Mouse (Mus musculus) embryonic facial prominence, embryonic 14.5 days (tissue): Measurements from ENCODE around the gene Lalba. TPM values are rescaled to one million over a fixed set of nuclear protein-coding genes. Genes with fewer than 3 reads are reported as not detected.
A peak's percentile ranks its signal among the peaks of the same experiment; 100 is the strongest.
"Not testable (repeated sequence)": the region's sequence is repeated elsewhere in the genome, so short reads cannot be mapped to it uniquely, and the experiment has no call there.

Source experiments
- ATAC-seq: fragments of 200-750 bp; cut with Nextera tagmentation; 2 replicates; pipeline ENCODE4 v1.8.0; 2017; ENCODE audit warnings: low read depth, moderate number of reproducible peaks, moderate TSS enrichment
- DNase-seq: peaks from one replicate; pipeline ENCODE4 v3.0.0-alpha.2; 2015; ENCODE audit warnings: low spot score
- H3K27ac ChIP-seq: fragments of 300-500 bp; sonication (generic); replicated peaks from 2 replicates; pipeline ENCODE4 v1.5.1; 2014; ENCODE audit warnings: low read depth, mild to moderate bottlenecking, low read length, moderate library complexity
- H3K27me3 ChIP-seq: fragments of 300-500 bp; sonication (generic); replicated peaks from 2 replicates; pipeline ENCODE4 v1.6.1; 2014; ENCODE audit warnings: low read length; ENCODE audit not compliant: control insufficient read depth, insufficient read depth
- H3K36me3 ChIP-seq: fragments of 300-500 bp; sonication (generic); 2 replicates; pipeline ENCODE4 v1.6.1; 2014; ENCODE audit warnings: low read length, mixed read lengths; ENCODE audit not compliant: control insufficient read depth, insufficient read depth
- H3K4me1 ChIP-seq: fragments of 300-500 bp; sonication (generic); 2 replicates; pipeline ENCODE4 v1.6.1; 2014; ENCODE audit warnings: antibody characterized with exemption, low read length; ENCODE audit not compliant: control insufficient read depth, insufficient read depth
- H3K4me2 ChIP-seq: fragments of 300-500 bp; sonication (generic); 2 replicates; pipeline ENCODE4 v1.6.1; 2014; ENCODE audit warnings: low read depth, mild to moderate bottlenecking, low read length, moderate library complexity, mixed read lengths
- H3K4me3 ChIP-seq: fragments of 300-500 bp; sonication (generic); 2 replicates; pipeline ENCODE4 v1.5.1; 2014; ENCODE audit warnings: low read depth, mild to moderate bottlenecking, low read length
- H3K9ac ChIP-seq: fragments of 300-500 bp; sonication (generic); 2 replicates; pipeline ENCODE4 v1.6.1; 2014; ENCODE audit warnings: low read depth, mild to moderate bottlenecking, low read length, moderate library complexity, mixed read lengths
- H3K9me3 ChIP-seq: fragments of 300-500 bp; sonication (generic); 2 replicates; pipeline ENCODE4 v1.6.1; 2016; ENCODE audit warnings: low read length; ENCODE audit not compliant: control insufficient read depth
- WGBS: fragments of 180-500 bp; shearing (Covaris S2); extraction: QIAGEN DNeasy Blood & Tissue Kit; methylation state at CpG from one replicate; pipeline ENCODE4 v1.1.7; 2014; 5-methylcytosine and 5-hydroxymethylcytosine counted together
- polyA plus RNA-seq: library from polyadenylated mRNA; unstranded; fragments of >200 nt; fragmentation: Nextera tagmentation; extraction: Ambion mirVana; gene quantifications from 2 replicates; pipeline ENCODE4 v1.2.1, GENCODE M21; 2014

The Lalba gene
- polyA plus RNA-seq, 1 experiment from 2014 or later: not detected

GRCm38 (mm10) chr15:98514146-98514545 lies 31.6 kb upstream of the Lalba start:
- Histone ChIP-seq H3K27me3 (no peaks in the 10 kb centered on the region), H3K4me3 (no peak overlapping the region), H3K9ac (no peak overlapping the region), H3K4me1 (peaks cover 11% of the 10 kb centered on the region), H3K9me3 (no peaks in the 10 kb centered on the region), H3K36me3 (peaks cover 12% of the 10 kb centered on the region), H3K27ac (no peak overlapping the region), H3K4me2 (no peak overlapping the region)
- WGBS: 73% methylated on average over 8 of the region's 8 CpGs
- ATAC-seq (no peak), DNase-seq (no peak)

DNA sequence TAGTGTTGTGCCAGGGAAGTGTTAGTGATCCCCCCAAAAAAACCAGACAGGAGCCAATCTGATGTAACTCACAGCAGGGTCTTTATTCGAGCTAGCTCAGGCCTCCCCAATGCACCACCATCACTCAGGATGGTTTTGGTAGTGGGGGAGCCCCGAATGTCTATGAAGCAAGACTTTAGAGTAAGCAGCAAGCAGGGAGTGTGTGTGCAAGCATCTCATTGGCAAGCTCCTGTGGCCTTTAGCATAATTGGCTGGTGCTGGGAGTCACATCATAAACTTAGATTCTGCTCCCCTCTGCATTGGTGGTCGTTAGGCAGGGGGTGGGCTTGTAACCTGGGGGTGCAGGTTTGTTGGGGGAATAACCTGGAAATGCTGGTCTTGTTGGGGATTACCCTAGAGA lies 31.2 kb upstream of the Lalba start:
- not testable (repeated sequence) for ATAC-seq, H3K9me3 ChIP-seq, H3K9ac ChIP-seq, H3K4me2 ChIP-seq, H3K4me3 ChIP-seq, H3K27me3 ChIP-seq, DNase-seq, H3K27ac ChIP-seq
- Histone ChIP-seq H3K36me3 (peaks cover 12% of the 10 kb centered on the region), H3K4me1 (peaks cover 11% of the 10 kb centered on the region)
- 63% methylated on average over 3 of the region's 3 CpGs for WGBS

GRCm38 (mm10) chr15:98512799-98513321 lies 30.3 kb upstream of the Lalba start:
- 39% methylated on average over 17 of the region's 17 CpGs for WGBS
- ATAC-seq: 0 out of 2 replicates have a peak, but pooled peaks have one; percentile 50

DNA sequence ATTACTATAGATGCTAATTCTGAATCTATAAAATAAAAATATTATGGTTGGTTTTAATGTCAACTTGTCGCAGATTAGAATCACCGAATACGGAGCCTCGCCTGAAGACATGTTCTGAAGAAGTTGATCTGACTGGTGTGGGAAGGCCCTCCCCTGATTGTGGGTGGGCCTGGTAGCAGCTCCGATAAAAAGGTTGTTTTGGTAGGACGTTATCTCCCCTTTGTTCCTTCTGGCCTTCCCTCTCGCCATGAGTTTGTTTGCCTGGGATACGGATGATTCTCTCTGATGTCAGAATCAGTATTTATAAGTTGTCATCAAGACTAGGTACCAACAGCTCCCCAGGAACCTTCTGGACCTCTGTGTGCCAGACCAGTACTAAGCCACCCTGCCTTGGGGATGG lies 29.7 kb upstream of the Lalba start:
- DNase-seq (no peak), ATAC-seq (no peak)
- Histone ChIP-seq H3K9ac (no peak overlapping the region), H3K27me3 (no peaks in the 10 kb centered on the region), H3K27ac (no peak overlapping the region; the same call in 1 of the 2 replicates), H3K4me2 (no peak overlapping the region), H3K36me3 (no peaks in the 10 kb centered on the region), H3K9me3 (no peaks in the 10 kb centered on the region), H3K4me3 (no peak overlapping the region), H3K4me1 (peaks cover 11% of the 10 kb centered on the region)
- 60% methylated on average over 8 of the region's 8 CpGs for WGBS

More at GRCm38 (mm10) chr15:98512799-98513321, 30.3 kb upstream of the Lalba start:
- H3K4me2 ChIP-seq: peak overlapping the region; percentile 16; the same call in 1 of the 2 replicates
- H3K4me3 ChIP-seq: no peak overlapping the region
- H3K4me1 ChIP-seq: peaks cover 11% of the 10 kb centered on the region
- peak overlapping the region; percentile 53; the same call in 1 of the 2 replicates for H3K27ac ChIP-seq
- no peaks in the 10 kb centered on the region for H3K27me3 ChIP-seq
- peak; percentile 56 for DNase-seq
- no peak overlapping the region for H3K9ac ChIP-seq
- peaks cover 5% of the 10 kb centered on the region for H3K36me3 ChIP-seq
- no peaks in the 10 kb centered on the region for H3K9me3 ChIP-seq

DNA sequence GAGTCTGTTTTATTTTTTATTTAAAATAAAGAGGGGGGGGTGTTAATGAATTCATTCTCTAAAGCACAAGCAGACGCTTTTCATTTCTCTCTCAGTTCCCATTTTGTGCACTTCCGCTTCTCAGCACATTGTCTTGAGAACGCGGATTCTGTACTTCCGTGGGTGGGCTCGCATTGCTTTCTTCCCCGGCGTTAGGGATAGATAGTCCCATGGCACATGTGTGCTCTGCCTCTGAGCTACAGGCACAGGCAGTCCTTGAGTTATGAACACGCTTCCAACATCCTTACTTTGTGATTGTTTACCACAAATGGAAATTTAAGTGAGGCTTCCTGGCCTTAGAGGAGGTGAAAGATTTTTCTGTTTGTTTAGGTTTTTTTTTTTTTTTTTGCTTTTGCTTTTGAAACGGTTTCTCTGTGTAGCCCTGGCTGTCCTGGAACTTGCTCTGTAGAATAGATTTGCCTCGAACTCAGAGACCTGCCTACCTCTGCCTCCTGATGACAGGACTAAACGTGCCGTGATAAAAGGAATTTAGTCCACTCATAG lies 28.9 kb upstream of the Lalba start:
- no peaks in the 10 kb centered on the region for H3K36me3 ChIP-seq
- H3K9ac ChIP-seq: no peak overlapping the region
- no peaks in the 10 kb centered on the region for H3K27me3 ChIP-seq
- ATAC-seq (no peak), DNase-seq (no peak)
- 55% methylated on average over 13 of the region's 13 CpGs for WGBS
- H3K4me3 ChIP-seq: no peak overlapping the region; the same call in 1 of the 2 replicates
- peak overlapping the region; percentile 63; the same call in 1 of the 2 replicates for H3K4me2 ChIP-seq
- peaks cover 11% of the 10 kb centered on the region for H3K4me1 ChIP-seq
- no peaks in the 10 kb centered on the region for H3K9me3 ChIP-seq
- 0 out of 2 replicates have a peak overlapping the region, but pooled peaks have one; percentile 21 for H3K27ac ChIP-seq

DNA sequence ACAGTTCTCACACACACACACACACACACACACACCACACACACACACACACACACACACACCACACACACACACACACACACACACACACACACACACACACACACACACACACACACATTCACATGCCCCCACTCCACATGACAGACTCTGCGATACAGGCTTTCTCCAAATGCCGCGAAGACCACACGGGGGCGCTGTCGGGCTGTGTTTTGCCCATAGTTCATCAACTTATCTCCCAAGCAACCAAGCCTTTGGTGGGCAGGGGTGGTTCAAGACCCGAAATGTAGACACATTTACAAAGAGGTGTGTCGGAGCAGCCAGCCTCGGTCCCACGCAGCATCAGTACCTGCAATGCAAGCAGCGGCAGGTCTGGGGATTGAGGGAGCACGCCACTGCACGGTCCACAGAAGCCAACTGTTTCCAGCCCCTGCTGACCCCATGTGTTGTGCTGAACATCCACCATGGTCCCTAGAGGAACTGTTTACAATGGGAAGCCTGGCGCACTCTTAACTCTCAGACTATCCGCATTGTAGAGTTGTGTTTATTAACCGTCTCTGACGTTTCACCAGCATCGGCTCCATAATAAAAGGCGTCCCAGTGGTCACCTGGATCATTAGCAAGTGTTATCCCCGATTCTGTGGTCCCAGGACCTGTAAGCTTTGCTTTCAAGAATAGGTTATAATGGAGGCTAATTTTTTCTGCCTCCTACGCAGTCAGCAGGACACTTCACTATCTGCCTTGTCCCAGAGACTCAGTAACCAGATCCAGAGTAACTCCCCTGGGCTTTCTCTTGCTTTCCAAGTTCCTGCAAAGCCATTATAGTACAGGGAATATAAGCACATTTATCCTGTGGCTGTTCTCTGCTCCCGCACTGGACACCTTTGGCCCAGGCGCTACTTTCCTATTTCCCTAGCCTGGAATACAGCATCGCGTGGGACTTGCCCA lies 28.2 kb upstream of the Lalba start:
- Histone ChIP-seq H3K36me3 (no peaks in the 10 kb centered on the region), H3K9ac (no peak overlapping the region), H3K27me3 (no peaks in the 10 kb centered on the region), H3K27ac (no peak overlapping the region), H3K4me3 (peak overlapping the region; percentile 25), H3K4me1 (peaks cover 11% of the 10 kb centered on the region), H3K4me2 (peak overlapping the region; percentile 63), H3K9me3 (no peaks in the 10 kb centered on the region)
- peak; percentile 78 for DNase-seq
- no peak; the same call in 1 of the 2 replicates for ATAC-seq
- WGBS: 22% methylated on average over 24 of the region's 25 CpGs

DNA sequence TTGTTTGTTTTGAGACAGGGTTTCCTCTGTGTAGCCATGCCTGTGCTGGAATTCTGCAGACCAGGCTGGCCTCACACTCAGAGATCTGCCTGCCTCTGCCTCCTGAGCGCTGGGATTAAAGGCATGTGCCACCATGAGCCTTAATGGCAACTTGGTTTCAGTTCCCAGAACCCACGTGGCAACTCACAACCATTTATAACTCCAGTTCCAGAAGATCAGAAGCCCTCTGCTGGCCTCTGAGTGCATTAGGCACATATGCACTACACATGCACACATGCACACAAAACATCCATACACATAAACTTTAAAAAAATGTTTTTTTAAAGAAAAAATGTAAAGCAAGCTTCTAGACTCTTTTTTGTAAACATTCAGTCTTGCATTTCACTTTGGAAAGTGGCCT lies 26.9 kb upstream of the Lalba start:
- Histone ChIP-seq H3K27ac (no peak overlapping the region), H3K36me3 (no peaks in the 10 kb centered on the region), H3K9ac (no peak overlapping the region), H3K4me3 (no peak overlapping the region), H3K4me2 (no peak overlapping the region), H3K4me1 (peaks cover 11% of the 10 kb centered on the region), H3K27me3 (no peaks in the 10 kb centered on the region), H3K9me3 (no peaks in the 10 kb centered on the region)
- WGBS: 63% methylated on average over 2 of the region's 2 CpGs
- ATAC-seq (no peak), DNase-seq (no peak)

DNA sequence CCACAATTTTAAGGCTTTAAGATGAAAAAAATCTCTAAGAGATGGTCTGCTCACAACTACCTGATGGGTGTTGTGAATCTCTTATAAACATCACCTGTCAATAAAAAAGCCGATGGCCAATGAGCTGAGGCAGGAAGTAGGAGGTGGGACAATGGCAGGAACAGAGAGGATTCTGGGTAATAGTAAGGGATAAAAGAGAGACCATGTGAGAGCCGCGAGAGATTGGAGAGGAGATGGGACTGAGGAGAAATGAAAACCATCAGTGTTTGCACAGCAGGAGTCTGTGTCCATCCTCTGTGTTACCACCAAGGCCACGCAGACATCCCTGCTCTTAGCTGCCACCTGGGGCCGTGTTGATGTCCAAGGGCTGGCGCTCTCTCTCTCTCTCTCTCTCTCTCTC lies 24.8 kb upstream of the Lalba start:
- peaks cover 7% of the 10 kb centered on the region; the same call in 1 of the 2 replicates for H3K4me1 ChIP-seq
- DNase-seq (no peak), ATAC-seq (no peak)
- no peaks in the 10 kb centered on the region for H3K9me3 ChIP-seq
- H3K27ac ChIP-seq: no peak overlapping the region
- H3K4me3 ChIP-seq: no peak overlapping the region
- no peak overlapping the region for H3K4me2 ChIP-seq
- 86% methylated on average over 3 of the region's 6 CpGs for WGBS
- no peak overlapping the region for H3K9ac ChIP-seq
- H3K36me3 ChIP-seq: no peaks in the 10 kb centered on the region
- no peaks in the 10 kb centered on the region for H3K27me3 ChIP-seq
